Mouse (Mus musculus) liver, embryonic 14.5 days (tissue): ENCODE results near the gene Col23a1.
"Not testable (repeated sequence)": the region's sequence is repeated elsewhere in the genome, so short reads cannot be mapped to it uniquely, and the experiment has no call there.

Experiments
- CTCF ChIP-seq: IDR thresholded peaks from 2 replicates; pipeline ENCODE4 v1.5.1; 2016; ENCODE audit warnings: antibody characterized with exemption, low read depth, control low read depth
- EP300 ChIP-seq: IDR thresholded peaks from 2 replicates; pipeline ENCODE4 v1.6.1; 2016; ENCODE audit warnings: antibody characterized with exemption, low read depth

DNA sequence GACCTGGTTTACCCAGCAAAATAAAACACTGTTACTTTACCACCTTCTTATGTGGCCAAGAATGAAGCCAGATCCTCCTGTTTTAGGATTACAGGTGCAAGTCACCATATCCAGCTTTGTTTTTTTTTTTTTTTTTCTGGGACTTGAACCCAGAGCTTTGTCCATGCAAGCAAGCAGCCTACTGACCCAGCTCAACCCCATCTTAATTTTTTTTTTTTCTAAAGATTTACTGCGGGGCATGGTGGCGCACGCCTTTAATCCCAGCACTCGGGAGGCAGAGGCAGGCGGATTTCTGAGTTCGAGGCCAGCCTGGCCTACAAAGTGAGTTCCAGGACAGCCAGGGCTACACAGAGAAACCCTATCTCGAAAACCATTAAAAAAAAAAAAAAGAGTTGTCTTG lies 326.4 kb downstream of the Col23a1 start:
- not testable (repeated sequence) for TF ChIP-seq CTCF, EP300
